Comparison of ENCODE assay signal across 8 mouse cellular contexts in genomic region chr2:49358839-49359520, GRCm38 (mm10).
DNase-seq lines count a peak whose midpoint lies in the region; ATAC-seq and TF ChIP-seq lines count a peak whose summit lies in the region.

No protein-coding gene starts in this region.

- in situ Hi-C loops in ES-E14 (cut with MboI; ENCODE audit: low sequenced_read_pairs in 2 of 2, unreplicated experiment in 2 of 2) = loop anchor here in 1 of 2 experiments (25.0 kb wide), 1 partner anchor 353 kb away; no protein-coding TSS in a partner anchor

- no peak overlapping the region for H3K9ac ChIP-seq in ES-E14 (ENCODE audit: insufficient read depth, low read depth, low read length, poor library complexity, severe bottlenecking)

- DNase-seq in layer of hippocampus, adult 11-12 months (ENCODE audit: low spot score) = peak; percentile 38
- no peak for DNase-seq in layer of hippocampus, adult 9-10 months (ENCODE audit: low spot score)
- no peak for DNase-seq in ES-E14 (ENCODE audit: low read depth, low spot score)
- peak; percentile 8 for DNase-seq in cerebellum, adult 11 months
- peak; percentile 24 for DNase-seq in gastrocnemius, postnatal 14 days
- peak; percentile 53 for DNase-seq in kidney, postnatal 14 days
- DNase-seq in mesoderm, embryonic 11.5 days (ENCODE audit: low read depth, low spot score) = peak; percentile 32

- no peak for ATAC-seq in activated CD4-positive, CD25-positive, alpha-beta regulatory T cell, adult 4 months

- H3K27ac ChIP-seq in ES-E14 (ENCODE audit: insufficient read depth, low read depth, low read length, poor library complexity, severe bottlenecking) = no peak overlapping the region

- intact Hi-C loops in gastrocnemius, postnatal 14 days (cut with DNase I; ENCODE audit: low total_unique reads) = loop anchor here (5.0 kb wide), 1 partner anchor 373 kb away; no protein-coding TSS in a partner anchor

- peaks cover 0 to 8% of the 10 kb centered on the region in 2 experiments; a peak in 2 of 4 replicates for H3K4me1 ChIP-seq in ES-E14 (ENCODE audit: control insufficient read depth in 2 of 2, insufficient read depth in 2 of 2, low read length in 2 of 2, poor library complexity in 1 of 2)

- no peaks in the 10 kb centered on the region for H3K9me3 ChIP-seq in ES-E14 (ENCODE audit: control insufficient read depth, insufficient read depth, low read depth, low read length)

- no peaks in the 10 kb centered on the region for H3K36me3 ChIP-seq in ES-E14 (ENCODE audit: control insufficient read depth, insufficient read depth, low read length, poor library complexity, severe bottlenecking)

- no peak overlapping the region for H3K4me3 ChIP-seq in ES-E14 (ENCODE audit: insufficient read depth in 1 of 2, low read depth in 1 of 2, low read length in 2 of 2, poor library complexity in 1 of 2, severe bottlenecking in 1 of 2)

TF ChIP-seq in ES-E14, 5 proteins besides CTCF, POLR2A, EP300 and RAD21:
- TF ChIP-seq CHD2 (IDR thresholded peaks at IDR 0.05; ENCODE audit: low read depth, low read length) (no peak), HCFC1 (IDR thresholded peaks at IDR 0.05; ENCODE audit: borderline replicate concordance, insufficient read depth, low read length) (no peak), ZC3H11A (IDR thresholded peaks at IDR 0.05; ENCODE audit: borderline replicate concordance, low read depth, low read length) (peak; percentile 41; the same call in 1 of the 2 replicates)
TF ChIP-seq in ES-E14: peak in this region for 1.

Comparison
In these comparisons a context has a peak if more than half of its experiments do, and no peak if none do; other contexts are left out.
1. DNase-seq: peak in layer of hippocampus, adult 11-12 months (single experiment), cerebellum, adult 11 months (single experiment), gastrocnemius, postnatal 14 days (single experiment), kidney, postnatal 14 days (single experiment) and mesoderm, embryonic 11.5 days (single experiment); none in layer of hippocampus, adult 9-10 months (single experiment) and ES-E14 (single experiment).